ENCODE assay signal across 10 mouse cellular contexts in the genomic region with DNA sequence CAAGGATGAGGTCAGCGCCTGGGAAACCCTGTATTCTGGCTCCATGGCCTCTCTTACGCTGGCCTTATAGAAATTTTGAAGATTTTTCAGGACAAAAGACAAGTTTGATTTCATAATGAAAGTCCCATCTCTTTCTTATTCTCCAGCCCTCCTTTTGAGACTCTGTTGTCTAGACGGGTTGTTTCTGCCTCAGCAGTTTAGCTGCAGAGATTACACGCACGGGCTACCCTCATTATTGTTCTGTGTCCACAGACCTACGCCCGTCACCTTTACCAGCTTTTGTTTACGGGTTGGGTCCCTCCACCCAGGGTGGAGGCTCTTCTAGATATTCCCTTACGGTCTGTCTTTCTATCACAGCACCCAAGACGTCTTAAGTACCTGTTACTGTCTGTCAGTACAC. TPM values are rescaled to one million over a fixed set of nuclear protein-coding genes. Genes with fewer than 3 reads are reported as not detected.
DNase-seq lines count a peak whose midpoint lies in the region; ATAC-seq and TF ChIP-seq lines count a peak whose summit lies in the region.
"Had no signal": no experiment of that assay in that cellular context is flagged by ENCODE, and none has a peak within 500 bp of the region (broad histone marks: within the 10 kb centered on the region; RNA-seq: fewer than 3 reads in every experiment).

No protein-coding gene starts in this region.

- DNase-seq in heart, adult 2 months = no peak
- DNase-seq in heart, postnatal 4 days = no peak
- DNase-seq in retina, postnatal 1 day = peak; percentile 60
- DNase-seq in kidney, postnatal 36 days = no peak
- DNase-seq in layer of hippocampus, adult 11-12 months (ENCODE audit: low spot score) = no peak
- DNase-seq: embryo, embryonic 11 days; thymus, postnatal 36 days had no signal

- H3K36me3 ChIP-seq in heart, adult 2 months (ENCODE audit: control insufficient read depth, insufficient read depth, low read length) = peaks cover 74% of the 10 kb centered on the region
- peaks cover 62% of the 10 kb centered on the region for H3K36me3 ChIP-seq in megakaryocyte, embryonic 14.5 days (replicated peaks; ENCODE audit: low read length)
- peaks cover 14% of the 10 kb centered on the region for H3K36me3 ChIP-seq in intestine, embryonic 15.5 days

- H3K4me2 ChIP-seq in intestine, embryonic 15.5 days (replicated peaks) = peak overlapping the region; percentile 90

- 0 out of 2 replicates have a peak, but pooled peaks have one; percentile 19 for TF ChIP-seq POLR2A in heart, adult 2 months (IDR thresholded peaks at IDR 0.05; ENCODE audit: insufficient read depth, low read depth, low read length)

- H3K4me3 ChIP-seq in heart, adult 2 months = no peak overlapping the region
- peak overlapping the region; percentile 96 for H3K4me3 ChIP-seq in megakaryocyte, embryonic 14.5 days (replicated peaks)
- 0 out of 2 replicates have a peak overlapping the region, but pooled peaks have one; percentile 9 for H3K4me3 ChIP-seq in intestine, embryonic 15.5 days (replicated peaks)

- H3K79me2 ChIP-seq in heart, adult 2 months (replicated peaks; ENCODE audit: control insufficient read depth, insufficient read depth, low read length) = 0 out of 2 replicates have a peak, but pooled peaks cover 2% of the 10 kb centered on the region

- H3K9ac ChIP-seq in heart, adult 2 months (ENCODE audit: low read depth, low read length) = no peak overlapping the region
- no peak overlapping the region for H3K9ac ChIP-seq in intestine, embryonic 15.5 days

- intact Hi-C loops in heart, adult 2 months (cut with DNase I) = loop anchor here (5.0 kb wide), 2 partner anchors 172 to 232 kb away; no protein-coding TSS in a partner anchor

- no peak for ATAC-seq in megakaryocyte, adult 5-6 weeks (ENCODE audit: poor library complexity, severe bottlenecking)
- ATAC-seq in intestine, embryonic 15.5 days = no peak

- TF ChIP-seq EP300 in heart, adult 2 months (IDR thresholded peaks at IDR 0.05; ENCODE audit: insufficient read depth, low read depth, low read length) = no peak

- H3K4me1 ChIP-seq in heart, adult 2 months (ENCODE audit: control insufficient read depth, insufficient read depth, low read length) = peaks cover 40% of the 10 kb centered on the region
- H3K4me1 ChIP-seq in megakaryocyte, embryonic 14.5 days = peaks cover 74% of the 10 kb centered on the region
- peaks cover 47% of the 10 kb centered on the region for H3K4me1 ChIP-seq in intestine, embryonic 15.5 days (replicated peaks)

- peak overlapping the region; percentile 77 for H3K27ac ChIP-seq in heart, adult 2 months
- peak overlapping the region; percentile 89 for H3K27ac ChIP-seq in intestine, embryonic 15.5 days

- peaks cover 6% of the 10 kb centered on the region for H3K9me3 ChIP-seq in megakaryocyte, embryonic 14.5 days
- H3K9me3 ChIP-seq in intestine, embryonic 15.5 days = no peaks in the 10 kb centered on the region

- H3K27me3 ChIP-seq in heart, adult 2 months (ENCODE audit: control insufficient read depth, insufficient read depth, low read length) = no peaks in the 10 kb centered on the region
- H3K27me3 ChIP-seq in megakaryocyte, embryonic 14.5 days (replicated peaks) = no peaks in the 10 kb centered on the region
- H3K27me3 ChIP-seq in intestine, embryonic 15.5 days (replicated peaks) = no peaks in the 10 kb centered on the region

- WGBS in heart, adult 2 months = 54% methylated on average over 10 of the region's 10 CpGs
- WGBS in intestine, embryonic 15.5 days = 59% methylated on average over 10 of the region's 10 CpGs

- TF ChIP-seq CTCF in heart, adult 2 months (IDR thresholded peaks at IDR 0.05) = no peak

RNA-seq across cellular contexts. Expression of a gene that starts 9.3 kb away (rescaled TPM):
- total RNA-seq in heart, adult 2 months (2021) = over 10,000 TPM in 1 of 2 experiments, 1,000 to 10,000 TPM in 1; 9,950 to 10,380 TPM
- 5,659 and 10,700 TPM in 2 replicates for polyA plus RNA-seq in heart, adult 2 months (2012; rRNA removed)
- total RNA-seq in heart, postnatal 4 days (2021) = 1,000 to 10,000 TPM; 7,269 to 8,107 TPM
- polyA plus RNA-seq in megakaryocyte, embryonic 14.5 days (2012; ENCODE audit: insufficient read depth, low replicate concordance) = 27.0 and 240 TPM in 2 replicates
- 27.3 and 27.9 TPM in 2 replicates for total RNA-seq in megakaryocyte, adult 5-6 weeks (2015)
- 34.1 and 39.8 TPM in 2 replicates for total RNA-seq in megakaryocyte, adult 5-6 weeks (2017)
- 994 and 1,099 TPM in 2 replicates for polyA plus RNA-seq in intestine, embryonic 15.5 days (2015; fragmentation: Nextera tagmentation; extraction: Ambion mirVana)

Comparison
In these comparisons a context has a peak if more than half of its experiments do, and no peak if none do; other contexts are left out.
1. RNA of a gene that starts 9.3 kb away (total RNA-seq): 9,950 to 10,380 TPM in heart, adult 2 months and 7,269 to 8,107 TPM in heart, postnatal 4 days; 27.3 to 39.8 TPM in megakaryocyte, adult 5-6 weeks; every median in the first group is over 100 times any median in the second.